Mouse (Mus musculus) splenic B cell, adult 2 months (primary cell): ENCODE measurements at regions not wholly inside any gene's neighbourhood (a gene's known extent, or its start where the extent isn't known, plus 50 kb on each side); places are given as distances from the start of the nearest gene placed in this dataset.

ENCODE experiments used
- DNase-seq: peaks from one replicate; pipeline ENCODE4 v3.0.0-alpha.2; 2011; ENCODE audit warnings: low read depth, low spot score
- H3K27me3 ChIP-seq: 2 replicates; pipeline ENCODE4 v1.6.1; 2012; ENCODE audit warnings: mild to moderate bottlenecking, low read length, moderate library complexity, mixed read lengths; ENCODE audit not compliant: control insufficient read depth, poor library complexity, insufficient read depth, severe bottlenecking
- H3K36me3 ChIP-seq: 2 replicates; pipeline ENCODE4 v1.6.1; 2012; ENCODE audit warnings: mild to moderate bottlenecking, low read length, moderate library complexity, mixed read lengths; ENCODE audit not compliant: control insufficient read depth, poor library complexity, insufficient read depth, severe bottlenecking

DNA sequence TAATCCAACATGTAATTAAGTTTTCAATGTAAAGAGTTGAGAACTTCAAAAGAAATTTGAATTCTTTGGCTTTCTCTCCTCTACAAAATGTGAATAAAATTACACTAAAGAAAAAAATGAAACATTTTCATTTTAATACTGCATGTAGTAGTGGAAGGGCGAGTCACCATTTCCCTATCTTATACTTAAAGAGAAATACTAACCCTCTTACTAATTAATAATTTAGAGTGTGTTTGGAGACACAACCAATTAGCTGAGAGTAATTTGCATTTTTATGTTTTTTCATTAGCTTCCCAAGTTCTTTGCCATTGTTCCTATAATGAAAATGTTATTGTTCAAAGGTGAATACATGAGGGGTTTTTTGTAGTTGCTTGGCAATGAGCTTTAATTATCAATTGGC, 67.9 kb upstream of the Crim1 start:
- Histone ChIP-seq H3K27me3 (peaks cover 1% of the 10 kb centered on the region; the same call in 1 of the 2 replicates), H3K36me3 (no peaks in the 10 kb centered on the region)
- no peak for DNase-seq

GRCm38 (mm10) chr17:78137986-78138385, 62.1 kb upstream of the Crim1 start:
- DNase-seq: no peak
- peaks cover 1% of the 10 kb centered on the region; the same call in 1 of the 2 replicates for H3K27me3 ChIP-seq
- no peaks in the 10 kb centered on the region for H3K36me3 ChIP-seq

DNA sequence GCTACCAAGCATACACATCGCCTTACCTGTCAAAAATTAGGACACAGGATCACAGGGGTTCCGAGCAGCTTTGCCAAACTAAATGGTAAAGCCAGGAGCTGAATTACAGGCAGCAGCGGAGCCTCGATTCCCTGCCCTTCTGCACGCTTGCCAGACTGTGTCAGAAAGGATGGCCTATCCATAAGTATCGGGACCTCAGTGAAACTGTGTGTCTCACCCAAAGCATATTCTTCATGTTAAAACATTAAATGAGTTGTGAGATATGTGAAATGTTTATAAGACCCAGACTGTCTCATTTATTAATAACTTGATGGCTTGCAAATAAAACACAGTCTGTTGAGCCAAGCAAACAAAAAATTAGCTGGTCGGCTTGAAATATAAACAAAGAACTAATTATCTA, 59.4 kb upstream of the Crim1 start:
- no peak for DNase-seq
- H3K27me3 ChIP-seq: peaks cover 1% of the 10 kb centered on the region; the same call in 1 of the 2 replicates
- no peaks in the 10 kb centered on the region for H3K36me3 ChIP-seq

GRCm38 (mm10) chr17:78141136-78141535, 58.9 kb upstream of the Crim1 start:
- DNase-seq: no peak
- H3K27me3 ChIP-seq: peaks cover 1% of the 10 kb centered on the region; the same call in 1 of the 2 replicates
- no peaks in the 10 kb centered on the region for H3K36me3 ChIP-seq

DNA sequence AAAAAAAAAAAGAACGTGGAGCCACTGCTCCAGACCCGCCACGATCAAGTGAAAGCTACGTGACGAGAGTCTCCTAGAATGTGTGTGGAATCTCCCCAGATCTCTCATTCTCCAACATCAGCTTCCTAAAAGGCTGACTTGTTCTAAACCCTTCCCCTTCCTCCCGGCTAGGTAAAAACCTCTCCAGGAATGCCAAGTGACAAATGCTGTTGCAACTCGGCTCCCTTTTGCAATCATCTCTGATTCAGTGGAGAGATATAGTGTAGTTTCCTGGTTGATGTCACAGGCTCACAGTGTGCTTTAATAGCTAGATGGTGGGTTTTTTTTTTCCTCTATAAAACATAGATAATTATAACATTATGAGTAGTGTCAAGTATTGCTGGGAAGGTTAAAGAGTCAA, 57.6 kb upstream of the Crim1 start:
- Histone ChIP-seq H3K27me3 (no peaks in the 10 kb centered on the region), H3K36me3 (no peaks in the 10 kb centered on the region)
- DNase-seq: no peak

- no peaks in the 10 kb centered on the region for H3K36me3 ChIP-seq
- H3K27me3 ChIP-seq: no peaks in the 10 kb centered on the region
- DNase-seq: no peak
Measured at GRCm38 (mm10) chr17:78145335-78145734, 54.7 kb upstream of the Crim1 start.
